Mouse (Mus musculus): ENCODE data around the gene Arhgef19.

DNA sequence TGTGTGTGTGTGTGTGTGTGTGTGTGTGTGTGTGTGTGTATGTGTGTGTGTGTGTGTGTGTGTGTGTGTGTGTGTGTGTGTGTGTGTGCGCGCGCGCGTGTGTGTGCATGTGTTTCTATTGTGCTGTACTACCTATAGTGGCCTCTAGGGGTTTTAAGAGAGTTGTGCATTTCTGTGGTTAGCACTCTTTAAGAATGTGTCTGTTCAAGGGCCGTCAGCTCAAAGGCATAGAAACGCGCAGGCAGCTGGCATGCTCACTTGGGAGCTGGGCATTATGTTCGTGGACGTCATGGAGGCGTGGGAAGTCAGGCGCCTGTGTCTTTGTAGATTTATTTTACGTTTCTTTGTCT lies 41.6 kb upstream of the Arhgef19 start:
- TF ChIP-seq CTCF (IDR thresholded peaks at IDR 0.05; ENCODE audit: borderline replicate concordance, extremely low read depth, insufficient read depth, insufficient read length) (peak; percentile 26; the same call in 1 of the 2 replicates), POLR2A (IDR thresholded peaks at IDR 0.05; ENCODE audit: borderline replicate concordance, extremely low read depth, insufficient read depth, insufficient read length, poor library complexity, severe bottlenecking) (no peak)

Data from brain, embryonic 14.5 days (tissue).